Comparison of ENCODE assay signal across 9 mouse cellular contexts in the genomic region with DNA sequence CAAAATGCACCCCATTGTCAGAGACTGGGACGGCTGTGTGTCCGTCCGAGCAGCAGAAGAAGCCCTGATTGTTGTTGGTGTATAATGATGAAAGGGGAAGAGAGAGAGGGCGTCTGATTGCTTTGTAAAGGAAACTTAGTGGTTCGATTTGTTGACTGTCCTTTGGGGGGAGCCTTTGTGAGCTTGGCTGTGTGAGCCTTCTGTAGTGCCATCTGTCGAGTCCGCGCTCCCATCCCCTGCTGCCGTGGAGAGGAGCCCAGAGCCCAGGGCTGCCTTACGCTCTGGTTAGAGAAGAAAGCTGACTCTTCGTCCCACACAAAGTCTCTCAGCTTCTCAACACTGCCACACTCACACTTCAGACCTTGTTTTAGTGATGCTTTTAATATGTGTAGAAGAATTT. TPM values are rescaled to one million over a fixed set of nuclear protein-coding genes. Genes with fewer than 3 reads are reported as not detected.
DNase-seq lines count a peak whose midpoint lies in the region; ATAC-seq and TF ChIP-seq lines count a peak whose summit lies in the region.
"Had no signal": no experiment of that assay in that cellular context is flagged by ENCODE, and none has a peak within 500 bp of the region (broad histone marks: within the 10 kb centered on the region; RNA-seq: fewer than 3 reads in every experiment).

No protein-coding gene starts in this region.

- H3K9me3 ChIP-seq in forebrain, embryonic 13.5 days (replicated peaks) = no peaks in the 10 kb centered on the region
- H3K9me3 ChIP-seq in midbrain, embryonic 15.5 days = no peaks in the 10 kb centered on the region
- H3K9me3 ChIP-seq in heart, embryonic 10.5 days = no peaks in the 10 kb centered on the region
- no peaks in the 10 kb centered on the region for H3K9me3 ChIP-seq in lung, postnatal 0 days (ENCODE audit: low read length)

- peak overlapping the region; percentile 87 for H3K27ac ChIP-seq in forebrain, embryonic 13.5 days
- peak overlapping the region; percentile 68 for H3K27ac ChIP-seq in midbrain, embryonic 15.5 days
- H3K27ac ChIP-seq in heart, embryonic 10.5 days = no peak overlapping the region
- no peak overlapping the region for H3K27ac ChIP-seq in lung, postnatal 0 days (ENCODE audit: low read length)

- peaks cover 63% of the 10 kb centered on the region for H3K4me1 ChIP-seq in forebrain, embryonic 13.5 days
- H3K4me1 ChIP-seq in midbrain, embryonic 15.5 days = peaks cover 30% of the 10 kb centered on the region
- H3K4me1 ChIP-seq in heart, embryonic 10.5 days = peaks cover 49% of the 10 kb centered on the region
- peaks cover 17% of the 10 kb centered on the region; the same call in 1 of the 2 replicates for H3K4me1 ChIP-seq in lung, postnatal 0 days (ENCODE audit: insufficient read depth, low read depth, low read length)

- intact Hi-C loops in heart, postnatal 14 days (cut with DNase I) = no loop called here

- H3K4me2 ChIP-seq in forebrain, embryonic 13.5 days = no peak overlapping the region
- no peak overlapping the region for H3K4me2 ChIP-seq in midbrain, embryonic 15.5 days
- H3K4me2 ChIP-seq in lung, postnatal 0 days (replicated peaks; ENCODE audit: low read depth, low read length) = no peak overlapping the region

- TF ChIP-seq CTCF in lung, postnatal 0 days (IDR thresholded peaks at IDR 0.05) = no peak

- peaks cover 75% of the 10 kb centered on the region for H3K36me3 ChIP-seq in forebrain, embryonic 13.5 days (ENCODE audit: poor library complexity, severe bottlenecking)
- peaks cover 37% of the 10 kb centered on the region for H3K36me3 ChIP-seq in midbrain, embryonic 15.5 days (replicated peaks)
- H3K36me3 ChIP-seq in heart, embryonic 10.5 days = peaks cover 70% of the 10 kb centered on the region
- H3K36me3 ChIP-seq in lung, postnatal 0 days (ENCODE audit: insufficient read depth, low read length) = peaks cover 10% of the 10 kb centered on the region; the same call in 1 of the 2 replicates

- ATAC-seq in forebrain, embryonic 13.5 days = peak; percentile 56
- 0 out of 2 replicates have a peak, but pooled peaks have one; percentile 53 for ATAC-seq in midbrain, embryonic 15.5 days (replicated peaks)
- ATAC-seq in lung, postnatal 0 days = no peak

- H3K9ac ChIP-seq in forebrain, embryonic 13.5 days = no peak overlapping the region
- H3K9ac ChIP-seq in midbrain, embryonic 15.5 days = no peak overlapping the region
- H3K9ac ChIP-seq in lung, postnatal 0 days (replicated peaks; ENCODE audit: low read depth) = no peak overlapping the region

- no peaks in the 10 kb centered on the region for H3K27me3 ChIP-seq in forebrain, embryonic 13.5 days
- no peaks in the 10 kb centered on the region for H3K27me3 ChIP-seq in midbrain, embryonic 15.5 days (replicated peaks)
- peaks cover 9% of the 10 kb centered on the region; the same call in 1 of the 2 replicates for H3K27me3 ChIP-seq in heart, embryonic 10.5 days (ENCODE audit: insufficient read depth, poor library complexity, severe bottlenecking)
- H3K27me3 ChIP-seq in lung, postnatal 0 days (replicated peaks; ENCODE audit: insufficient read depth, low read length) = no peaks in the 10 kb centered on the region

- WGBS in forebrain, embryonic 13.5 days = 25% methylated on average over 11 of the region's 11 CpGs
- 16% methylated on average over 11 of the region's 11 CpGs for WGBS in midbrain, embryonic 15.5 days
- WGBS in heart, embryonic 10.5 days = 85% methylated on average over 11 of the region's 11 CpGs
- WGBS in lung, postnatal 0 days = 86% methylated on average over 11 of the region's 11 CpGs

- TF ChIP-seq EP300 in lung, postnatal 0 days (IDR thresholded peaks at IDR 0.05) = no peak

- peak; percentile 96 for DNase-seq in brain, adult 2 months (ENCODE audit: low read depth, low spot score)
- peak; percentile 65 to 72 for DNase-seq in layer of hippocampus, adult 8-10 months (ENCODE audit: low spot score in 2 of 2)
- no peak for DNase-seq in urinary bladder, postnatal 10 days (ENCODE audit: low spot score)
- no peak for DNase-seq in heart, embryonic 10.5 days (ENCODE audit: low spot score)
- no peak for DNase-seq in heart, postnatal 14 days
- DNase-seq in lung, postnatal 0 days (ENCODE audit: low spot score) = no peak
- DNase-seq: thymus, adult 2 months had no signal

- H3K4me3 ChIP-seq in forebrain, embryonic 13.5 days = no peak overlapping the region
- no peak overlapping the region for H3K4me3 ChIP-seq in midbrain, embryonic 15.5 days
- no peak overlapping the region for H3K4me3 ChIP-seq in heart, embryonic 10.5 days
- no peak overlapping the region for H3K4me3 ChIP-seq in lung, postnatal 0 days (ENCODE audit: low read depth, low read length)

RNA-seq across cellular contexts. Expression of a gene that starts 36.8 kb away (rescaled TPM):
- 26.0 and 31.9 TPM in 2 replicates for polyA plus RNA-seq in forebrain, embryonic 13.5 days (2015; fragmentation: Nextera tagmentation; extraction: Ambion mirVana)
- total RNA-seq in layer of hippocampus, adult 8-10 months (2022) = 10 to 100 TPM; 24.4 to 27.4 (median 26.6) TPM
- polyA plus RNA-seq in midbrain, embryonic 15.5 days (2015; fragmentation: Nextera tagmentation; extraction: Ambion mirVana) = 25.3 and 25.8 TPM in 2 replicates
- 15.0 and 18.3 TPM in 2 replicates for polyA plus RNA-seq in heart, embryonic 10.5 days (2016; fragmentation: Nextera tagmentation; extraction: Ambion mirVana)
- 1 to 10 TPM; 5.7 to 7.0 TPM for total RNA-seq in heart, postnatal 14 days (2021)
- polyA plus RNA-seq in lung, postnatal 0 days (2015; fragmentation: Nextera tagmentation; extraction: Ambion mirVana) = 10.7 and 11.1 TPM in 2 replicates

RNA-seq across cellular contexts. Expression of a gene that starts 51.8 kb away (rescaled TPM):
- polyA plus RNA-seq in forebrain, embryonic 13.5 days (2015; fragmentation: Nextera tagmentation; extraction: Ambion mirVana) = 0.19 and 0.25 TPM in 2 replicates
- under 1 TPM in 3 of 4 experiments, not detected in 1; 0.18 to 0.40 (median 0.27) TPM for total RNA-seq in layer of hippocampus, adult 8-10 months (2022)
- 0.36 and 0.56 TPM in 2 replicates for polyA plus RNA-seq in midbrain, embryonic 15.5 days (2015; fragmentation: Nextera tagmentation; extraction: Ambion mirVana)
- 0.18 and 0.84 TPM in 2 replicates for polyA plus RNA-seq in heart, embryonic 10.5 days (2016; fragmentation: Nextera tagmentation; extraction: Ambion mirVana)
- not detected for total RNA-seq in heart, postnatal 14 days (2021)
- polyA plus RNA-seq in lung, postnatal 0 days (2015; fragmentation: Nextera tagmentation; extraction: Ambion mirVana) = 0.57 and 0.84 TPM in 2 replicates

RNA-seq across cellular contexts. Expression of a gene that starts 57.7 kb away (rescaled TPM):
- polyA plus RNA-seq in forebrain, embryonic 13.5 days (2015; fragmentation: Nextera tagmentation; extraction: Ambion mirVana) = 59.3 and 63.3 TPM in 2 replicates
- total RNA-seq in layer of hippocampus, adult 8-10 months (2022) = 10 to 100 TPM; 25.0 to 29.0 (median 27.5) TPM
- 83.1 and 86.7 TPM in 2 replicates for polyA plus RNA-seq in midbrain, embryonic 15.5 days (2015; fragmentation: Nextera tagmentation; extraction: Ambion mirVana)
- 2.5 and 8.6 TPM in 2 replicates for polyA plus RNA-seq in heart, embryonic 10.5 days (2016; fragmentation: Nextera tagmentation; extraction: Ambion mirVana)
- total RNA-seq in heart, postnatal 14 days (2021) = under 1 TPM; 0.32 to 0.62 TPM
- 6.0 and 8.1 TPM in 2 replicates for polyA plus RNA-seq in lung, postnatal 0 days (2015; fragmentation: Nextera tagmentation; extraction: Ambion mirVana)

Comparison
In these comparisons a context has a peak if more than half of its experiments do, and no peak if none do; other contexts are left out.
1. DNase-seq: peak in brain, adult 2 months (single experiment) and layer of hippocampus, adult 8-10 months (2 of 2); none in urinary bladder, postnatal 10 days (single experiment), heart, embryonic 10.5 days (single experiment), heart, postnatal 14 days (0 of 2) and lung, postnatal 0 days (single experiment).
2. H3K27ac ChIP-seq: peak in forebrain, embryonic 13.5 days (single experiment) and midbrain, embryonic 15.5 days (single experiment); none in heart, embryonic 10.5 days (single experiment) and lung, postnatal 0 days (single experiment).